Mouse (Mus musculus) left cerebral cortex, postnatal 4 days (tissue): ENCODE data around the gene Ppm1l. TPM values are rescaled to one million over a fixed set of nuclear protein-coding genes. Genes with fewer than 3 reads are reported as not detected.

Experiments used
- DNase-seq: peaks from one replicate; pipeline ENCODE4 v3.0.0-alpha.2; 2022
- intact Hi-C: fragments of 180-260 bp; cut with DNase I; formaldehyde crosslinking; loops from one replicate; pipeline ENCODE4 v1.15.1; 2025
- total RNA-seq, 2 experiments: library from RNA; stranded (reverse); gene quantifications; 2 replicates each; pipeline ENCODE4 v1.2.3; 2021

Ppm1l gene
- total RNA-seq, 2 experiments from 2014 or later = 45.9 to 49.2 TPM

DNA sequence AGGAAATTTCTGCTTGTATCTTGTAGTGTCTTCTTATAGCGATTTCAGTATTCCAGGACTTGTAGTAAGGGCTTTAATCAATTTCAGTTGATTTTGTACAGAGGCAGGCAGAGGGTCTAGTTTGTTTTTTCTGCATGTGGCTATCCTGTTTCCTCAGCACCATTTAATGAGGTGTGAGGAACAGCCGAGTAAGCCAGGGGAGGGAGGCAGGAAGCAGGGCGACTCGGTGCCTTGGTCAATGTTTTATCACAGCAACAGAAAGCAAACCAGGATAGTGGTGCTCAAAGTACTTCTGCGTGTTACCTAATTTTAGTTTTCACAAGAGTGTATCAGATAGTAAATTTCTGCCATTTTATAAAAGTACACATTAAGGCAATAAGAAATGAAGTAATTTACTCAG is 13.2 kb downstream of the Ppm1l start:
- DNase-seq = no peak
- intact Hi-C loops = no loop called here

DNA sequence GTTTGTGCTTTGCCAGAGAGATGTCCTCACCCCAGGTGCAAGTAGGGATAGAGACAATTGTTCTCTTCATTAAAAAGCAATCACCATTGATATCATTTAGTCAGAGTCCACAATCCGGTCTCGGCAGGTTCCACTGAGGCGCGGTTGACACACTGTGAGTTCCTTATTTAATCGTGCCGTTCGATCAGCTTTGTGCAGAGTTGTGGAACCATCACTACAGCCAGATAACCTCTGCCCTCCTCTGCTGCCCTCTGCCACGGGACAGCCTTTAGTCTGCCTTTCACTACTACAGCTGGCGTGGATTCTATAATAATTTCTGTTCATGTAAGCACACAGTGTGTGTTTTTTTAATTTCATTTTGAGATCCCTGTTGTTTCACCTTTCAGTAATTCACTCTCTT is 17.2 kb downstream of the Ppm1l start:
- intact Hi-C loops = no loop called here
- no peak for DNase-seq

DNA sequence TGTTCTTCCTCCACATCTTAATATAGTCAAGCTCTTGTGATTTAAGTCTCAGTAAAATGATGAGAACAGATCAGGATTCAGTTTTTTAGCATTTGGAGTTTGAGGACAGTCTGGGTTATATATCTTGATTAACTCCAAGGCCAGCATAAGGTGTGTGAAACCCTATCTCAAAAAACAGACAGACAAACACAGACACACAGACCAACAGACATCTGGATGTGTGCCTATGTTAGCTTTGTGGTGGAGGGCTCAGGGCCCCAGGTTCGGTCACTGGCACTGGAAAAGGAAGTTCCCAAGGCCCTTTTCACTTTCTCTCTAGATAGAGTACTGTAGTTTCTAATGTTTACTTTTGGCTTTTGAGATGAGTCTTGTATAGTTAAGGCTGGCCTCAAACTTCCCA is 23.8 kb downstream of the Ppm1l start:
- no peak for DNase-seq
- intact Hi-C loops = no loop called here

DNA sequence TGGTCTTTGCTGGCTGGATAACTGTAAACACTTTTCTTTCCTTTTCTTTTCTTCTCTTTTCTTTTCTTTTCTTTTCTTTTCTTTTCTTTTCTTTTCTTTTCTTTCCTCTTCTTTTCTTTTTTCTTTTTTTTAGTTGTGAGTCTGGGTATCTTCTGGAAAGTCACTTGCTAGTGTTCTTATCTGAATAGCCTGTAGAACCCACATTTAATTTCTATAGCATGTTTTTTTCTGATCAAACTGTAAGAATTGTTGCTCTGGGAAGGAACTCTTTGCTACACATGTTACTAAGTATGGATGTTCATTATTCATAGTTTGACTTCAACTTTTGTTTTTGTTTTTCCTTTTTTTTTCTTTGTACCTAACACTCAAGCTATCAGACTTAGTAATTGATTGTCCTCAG is 24.3 kb downstream of the Ppm1l start:
- intact Hi-C loops = no loop called here
- no peak for DNase-seq

DNA sequence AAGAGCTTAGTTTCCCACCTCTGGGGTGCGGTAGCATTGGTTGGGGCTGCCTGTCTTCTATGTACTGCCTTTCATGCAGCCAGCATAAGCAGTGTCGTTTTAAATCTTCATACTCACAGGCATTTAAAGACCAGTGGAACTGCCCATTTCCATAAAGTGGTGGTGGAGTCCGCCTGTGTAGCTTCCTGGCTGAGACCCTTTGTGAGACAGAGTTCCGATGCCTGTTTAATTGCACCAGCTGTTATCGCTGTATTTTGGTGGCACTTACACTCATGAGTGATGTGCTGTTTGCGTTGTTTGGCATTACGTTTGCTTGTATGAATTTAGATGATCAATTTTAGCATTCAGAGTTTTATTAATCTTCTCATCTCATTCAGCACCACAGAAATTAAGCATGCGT is 24.9 kb downstream of the Ppm1l start:
- intact Hi-C loops = no loop called here
- DNase-seq = no peak

DNA sequence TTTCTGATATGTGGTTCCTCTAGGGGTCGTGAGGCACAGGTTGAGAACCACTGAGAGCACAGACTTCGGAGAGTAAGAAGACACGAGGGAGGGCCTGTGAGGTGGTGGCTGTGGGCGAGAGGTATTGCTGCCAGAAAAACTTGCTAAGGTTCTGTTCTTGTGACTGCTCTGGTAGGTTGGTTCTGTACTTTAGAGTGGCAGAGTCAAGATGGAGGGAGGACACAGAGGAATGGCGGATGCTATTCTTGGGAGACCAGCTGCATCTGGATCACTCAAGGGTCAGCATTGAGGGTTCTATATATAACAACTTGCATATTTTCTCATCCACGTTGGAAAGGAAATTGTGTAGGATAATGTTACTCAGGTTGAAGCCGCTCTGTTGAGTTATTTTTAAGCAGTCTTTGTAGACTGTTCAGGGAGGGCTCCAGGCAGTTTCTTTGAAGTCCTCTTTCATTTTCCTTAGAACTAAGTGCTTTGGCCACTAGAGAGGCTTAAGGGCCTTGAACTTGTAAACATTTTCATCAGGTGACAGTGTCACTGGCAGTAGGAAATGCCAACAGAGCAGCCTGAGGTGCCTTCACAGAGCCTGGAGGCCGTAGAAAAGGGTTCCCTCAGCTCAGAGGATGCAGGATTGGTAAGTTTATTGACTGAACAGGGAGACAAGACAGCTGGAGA is 25.7 kb downstream of the Ppm1l start:
- no peak for DNase-seq
- intact Hi-C loops = no loop called here

DNA sequence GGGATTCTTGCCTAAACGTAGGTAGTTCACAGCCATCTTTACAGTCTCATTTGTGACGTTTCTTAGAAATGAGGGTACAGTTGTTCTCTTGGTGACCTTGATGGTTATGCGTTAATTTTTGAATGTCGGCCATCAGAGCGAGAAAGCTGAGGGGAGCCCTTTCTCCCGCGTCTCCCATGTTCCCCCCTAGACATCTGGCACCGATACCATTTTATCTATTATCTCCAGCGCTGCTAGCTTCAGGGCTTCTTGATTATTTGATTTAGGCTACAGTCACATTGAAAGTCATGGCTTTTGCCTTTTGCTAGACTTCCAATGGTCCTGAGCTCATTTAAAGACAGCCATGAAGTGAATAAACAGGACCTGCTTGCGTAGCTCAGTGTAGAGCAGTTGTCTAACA is 26.5 kb downstream of the Ppm1l start:
- intact Hi-C loops = no loop called here
- DNase-seq = no peak

DNA sequence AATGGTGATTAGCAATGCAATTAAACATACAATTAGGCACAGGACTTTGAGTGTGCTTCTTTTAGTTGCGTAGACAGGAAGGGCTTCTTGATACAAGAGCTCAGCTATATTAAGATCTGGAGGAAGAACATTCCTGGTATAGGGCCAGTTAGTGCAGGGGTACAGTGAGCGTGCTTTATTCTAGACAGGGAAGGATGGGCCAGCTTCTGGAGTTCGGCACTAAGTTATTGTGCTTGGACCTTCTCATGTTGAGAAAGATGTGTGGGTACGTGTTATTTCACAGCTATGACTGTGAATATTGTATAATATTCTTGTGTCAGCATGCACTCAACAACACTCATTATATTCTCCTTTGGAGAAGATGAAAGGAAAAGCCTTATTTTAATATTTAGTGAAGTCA is 29.9 kb downstream of the Ppm1l start:
- no peak for DNase-seq
- intact Hi-C loops = no loop called here

DNA sequence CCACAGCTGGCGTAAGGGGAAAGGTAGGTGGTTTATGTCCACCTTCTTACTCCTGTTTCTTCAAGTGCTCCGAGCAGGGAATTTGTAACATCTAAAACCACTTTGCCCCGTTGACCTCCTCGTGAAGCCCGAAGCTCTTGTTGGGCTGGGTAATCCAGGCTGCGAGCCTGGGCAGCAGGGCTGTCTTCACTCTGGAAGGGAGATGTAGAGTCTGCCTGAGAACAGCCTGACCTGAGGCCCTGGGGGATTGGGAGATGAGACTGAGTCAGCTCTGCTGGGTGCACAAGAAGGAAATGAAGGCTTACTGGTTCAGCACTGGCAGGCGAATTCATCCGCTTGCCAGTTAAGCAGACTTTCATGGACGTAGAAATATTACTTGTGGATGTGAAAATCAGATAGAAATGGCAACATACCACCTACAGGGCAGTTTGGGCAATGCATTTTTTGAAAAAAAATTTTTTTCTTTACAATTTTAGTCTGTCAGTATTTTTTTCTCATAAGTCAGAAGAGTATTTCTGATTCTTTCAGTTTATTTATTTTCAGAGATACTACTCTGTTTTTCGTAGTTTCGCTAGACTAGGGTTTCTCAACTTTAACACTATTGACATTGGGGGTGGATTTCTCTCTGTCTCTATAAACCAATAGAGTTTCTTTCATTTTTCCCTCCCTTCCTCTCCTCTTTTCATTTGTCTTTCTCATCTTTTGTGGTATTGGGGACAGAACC is 31.7 kb downstream of the Ppm1l start:
- intact Hi-C loops = no loop called here

DNA sequence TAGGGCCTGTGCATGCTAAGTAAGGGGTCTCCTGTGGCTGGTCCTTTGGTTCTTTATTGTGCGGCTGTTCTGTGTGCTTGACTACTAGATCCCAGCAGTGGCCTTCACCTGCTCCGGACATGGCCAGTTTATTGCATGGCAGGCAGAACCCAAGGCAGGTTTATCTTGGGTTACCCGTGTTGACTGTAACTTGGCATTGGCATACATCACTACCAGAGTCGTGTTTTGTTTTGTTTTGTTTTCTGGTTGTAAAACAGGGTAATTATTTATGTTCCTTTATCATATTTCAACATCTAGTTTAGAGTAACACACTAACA is 32.2 kb downstream of the Ppm1l start:
- intact Hi-C loops = no loop called here
- DNase-seq = no peak

More for the DNA sequence above, 31.7 kb downstream of the Ppm1l start:
- no peak for DNase-seq

DNA sequence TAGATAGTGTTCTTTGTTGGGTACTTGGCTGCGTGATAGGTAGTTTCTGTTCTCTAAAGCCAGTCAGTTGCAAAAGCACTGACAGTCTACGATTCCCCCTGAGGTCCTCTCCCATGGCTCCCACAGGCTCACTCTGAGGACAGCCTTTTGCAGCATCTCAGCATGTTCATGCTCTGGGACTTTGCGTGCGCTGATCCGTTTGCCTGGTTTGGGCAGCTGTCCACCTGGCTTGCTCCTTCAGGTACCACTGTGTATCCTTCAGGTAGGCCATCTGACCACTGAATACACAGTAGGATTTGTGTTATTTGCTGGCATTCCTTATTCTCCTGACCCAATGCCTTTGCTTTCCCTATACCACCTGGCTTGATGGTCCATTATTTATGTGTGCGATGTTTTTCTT is 33.3 kb downstream of the Ppm1l start:
- DNase-seq = peak; percentile 28
- intact Hi-C loops = no loop called here

DNA sequence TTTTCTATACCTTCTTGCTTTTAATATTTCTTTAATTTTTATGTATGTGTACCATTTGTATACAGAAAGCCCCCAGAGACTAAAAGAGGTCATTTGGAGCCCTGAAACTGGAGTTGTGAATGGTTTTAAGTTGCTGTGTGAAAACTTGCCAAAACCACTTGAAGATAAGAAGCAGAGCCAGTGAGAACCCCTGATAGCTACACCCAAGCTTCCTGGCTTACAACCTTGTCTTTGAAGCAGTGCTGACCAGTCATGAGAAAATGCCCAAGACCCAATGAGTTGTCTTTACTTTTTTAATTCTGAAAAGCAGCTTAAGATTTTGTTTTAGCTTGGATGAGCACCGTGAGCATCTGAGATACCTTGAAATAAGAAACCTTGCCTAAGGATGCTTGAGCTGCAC is 35.5 kb downstream of the Ppm1l start:
- intact Hi-C loops = no loop called here
- DNase-seq = no peak

DNA sequence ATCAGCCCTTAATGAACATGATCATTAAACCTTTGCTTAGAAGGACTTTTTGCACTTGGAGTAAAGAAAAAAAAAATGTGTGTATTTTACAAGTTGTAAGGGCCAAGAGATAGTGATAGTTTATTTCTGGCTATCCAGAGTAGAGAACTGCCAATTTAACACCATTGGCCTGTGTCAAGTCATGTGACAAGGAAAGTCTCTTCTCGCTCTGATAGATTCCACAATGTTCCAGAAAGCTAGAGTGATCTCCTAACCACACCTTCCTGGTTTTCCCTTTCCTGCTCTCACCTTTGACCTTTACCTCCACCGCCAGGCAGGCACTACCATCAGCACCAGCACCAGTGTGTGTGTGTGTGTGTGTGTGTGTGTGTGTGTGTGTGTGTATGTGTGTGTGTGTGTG is 38.0 kb downstream of the Ppm1l start:
- no peak for DNase-seq
- intact Hi-C loops = no loop called here

DNA sequence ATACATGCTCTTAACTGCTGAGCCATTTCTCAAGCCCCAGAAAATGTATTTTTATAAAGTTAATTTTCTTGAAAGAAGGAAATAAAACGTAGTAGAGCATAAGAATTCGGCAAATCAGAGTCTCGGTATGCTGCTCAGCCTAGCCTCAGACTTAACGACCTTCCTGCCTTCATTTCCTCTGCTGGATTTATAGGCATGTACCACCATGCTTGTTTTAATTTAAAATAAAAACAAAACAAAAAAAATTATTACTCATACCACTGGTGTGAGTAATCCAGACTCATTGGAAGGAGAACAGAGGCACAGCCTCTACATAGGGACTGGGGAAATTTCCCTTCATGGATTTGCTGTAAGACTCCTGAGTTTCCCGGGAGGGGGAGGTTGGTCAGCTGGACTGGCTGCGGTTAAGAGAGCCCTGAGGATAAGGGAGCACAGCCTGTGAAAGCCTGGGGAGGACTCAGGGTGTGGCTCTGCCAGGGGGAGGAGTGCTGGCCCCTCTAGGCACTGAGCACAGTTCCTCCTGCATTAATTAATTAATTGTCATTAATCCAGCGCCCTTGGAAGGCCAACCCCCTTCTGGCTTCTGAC is 39.5 kb downstream of the Ppm1l start:
- intact Hi-C loops = no loop called here
- no peak for DNase-seq

DNA sequence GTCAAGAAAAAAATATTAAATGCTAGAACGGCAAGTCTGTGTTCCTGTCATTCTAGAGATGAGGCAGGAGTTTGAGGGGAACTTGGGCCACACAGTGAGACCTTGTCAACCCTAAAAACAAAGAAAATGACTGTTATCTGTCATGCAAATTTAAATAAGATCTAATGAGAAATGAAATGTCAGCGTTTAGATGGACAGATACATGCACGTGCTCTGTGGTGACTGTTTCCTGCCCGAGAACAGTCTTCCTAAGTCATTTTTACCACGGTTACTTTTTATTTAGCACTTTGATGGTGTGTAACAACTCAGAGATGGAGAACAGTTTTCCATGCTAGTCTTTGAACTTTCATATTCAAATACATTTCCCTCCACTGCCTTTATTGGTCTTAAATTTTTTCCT is 40.1 kb downstream of the Ppm1l start:
- DNase-seq = no peak
- intact Hi-C loops = no loop called here

DNA sequence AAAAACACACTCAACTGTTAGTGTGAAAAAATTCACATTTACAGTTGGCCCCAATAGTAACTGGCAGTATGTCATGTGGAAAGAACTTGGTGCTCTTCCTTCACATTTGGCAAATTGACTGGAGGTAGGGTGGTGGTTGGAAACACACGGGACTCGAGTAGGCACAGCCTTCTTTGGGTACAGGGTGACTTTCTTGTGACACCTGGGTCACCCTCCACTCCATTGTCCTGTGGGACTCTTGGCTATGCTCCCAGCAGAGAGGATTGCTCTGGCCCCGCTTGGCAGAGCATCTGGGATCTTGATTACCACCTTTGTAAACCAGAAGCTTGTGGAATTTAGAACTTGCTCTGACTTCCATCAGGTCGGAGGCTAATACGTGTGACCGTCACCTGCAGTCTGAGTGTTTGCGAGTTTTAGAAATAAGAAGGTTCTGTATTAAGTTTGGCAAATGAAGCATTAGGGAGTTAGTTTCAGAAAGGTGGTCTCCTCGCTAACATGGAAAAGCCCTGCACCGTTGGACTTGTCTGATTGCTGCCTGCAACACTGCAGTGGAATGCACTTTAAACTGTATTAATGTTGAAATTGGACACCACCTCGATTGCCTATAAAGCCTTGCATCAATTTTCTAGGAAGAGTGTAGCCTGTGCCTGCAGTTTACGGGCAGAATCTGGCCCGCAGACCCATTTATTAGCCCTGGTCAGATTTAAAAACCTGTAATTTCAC is 41.4 kb downstream of the Ppm1l start:
- intact Hi-C loops = no loop called here
- no peak for DNase-seq

DNA sequence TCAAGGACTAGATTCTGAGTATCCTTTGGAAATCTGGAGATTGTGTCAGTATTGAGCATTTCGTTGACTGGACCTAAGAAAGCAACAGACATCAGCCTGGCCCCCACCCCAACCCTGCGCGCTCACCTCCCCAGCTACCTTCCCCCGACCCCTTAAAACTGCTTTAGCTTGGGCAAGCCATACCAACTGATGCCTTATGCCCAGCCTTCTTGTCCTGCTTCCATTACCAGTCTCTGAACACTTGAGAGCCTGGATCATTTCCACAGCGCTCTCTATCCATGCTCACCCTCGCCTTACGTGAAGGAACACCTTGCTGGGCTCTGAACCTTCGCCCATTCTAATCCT is 41.9 kb downstream of the Ppm1l start:
- intact Hi-C loops = no loop called here
- no peak for DNase-seq

DNA sequence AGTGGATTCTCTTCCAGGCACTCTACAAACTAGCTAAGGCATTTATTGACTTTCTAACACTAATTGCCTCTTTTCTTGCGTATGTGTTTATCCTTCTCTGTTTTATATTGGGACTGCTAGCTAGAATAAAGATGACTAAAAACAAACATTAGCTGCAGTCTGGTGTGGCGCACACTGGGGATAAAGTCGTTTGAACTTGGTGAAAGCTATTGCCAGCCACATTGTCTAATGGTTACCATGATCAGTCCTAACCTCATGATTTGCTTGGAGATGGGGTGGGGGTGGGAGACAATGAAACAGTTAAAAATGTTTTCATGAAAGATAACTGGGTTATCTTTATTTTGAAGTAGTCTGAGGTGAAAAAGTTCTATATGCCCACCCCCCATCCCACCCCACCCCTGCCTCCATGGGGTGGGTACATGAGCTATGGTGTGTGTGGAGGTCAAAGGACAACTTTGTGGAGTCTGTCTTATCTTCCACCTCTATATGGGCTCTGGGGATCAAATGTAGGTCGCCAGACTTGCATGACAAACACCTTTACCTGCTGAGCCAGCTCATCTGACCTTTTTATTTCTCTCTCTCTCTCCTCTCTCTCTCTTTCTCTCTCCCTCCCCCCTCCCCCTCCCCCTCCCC is 43.7 kb downstream of the Ppm1l start:
- intact Hi-C loops = no loop called here
- no peak for DNase-seq

DNA sequence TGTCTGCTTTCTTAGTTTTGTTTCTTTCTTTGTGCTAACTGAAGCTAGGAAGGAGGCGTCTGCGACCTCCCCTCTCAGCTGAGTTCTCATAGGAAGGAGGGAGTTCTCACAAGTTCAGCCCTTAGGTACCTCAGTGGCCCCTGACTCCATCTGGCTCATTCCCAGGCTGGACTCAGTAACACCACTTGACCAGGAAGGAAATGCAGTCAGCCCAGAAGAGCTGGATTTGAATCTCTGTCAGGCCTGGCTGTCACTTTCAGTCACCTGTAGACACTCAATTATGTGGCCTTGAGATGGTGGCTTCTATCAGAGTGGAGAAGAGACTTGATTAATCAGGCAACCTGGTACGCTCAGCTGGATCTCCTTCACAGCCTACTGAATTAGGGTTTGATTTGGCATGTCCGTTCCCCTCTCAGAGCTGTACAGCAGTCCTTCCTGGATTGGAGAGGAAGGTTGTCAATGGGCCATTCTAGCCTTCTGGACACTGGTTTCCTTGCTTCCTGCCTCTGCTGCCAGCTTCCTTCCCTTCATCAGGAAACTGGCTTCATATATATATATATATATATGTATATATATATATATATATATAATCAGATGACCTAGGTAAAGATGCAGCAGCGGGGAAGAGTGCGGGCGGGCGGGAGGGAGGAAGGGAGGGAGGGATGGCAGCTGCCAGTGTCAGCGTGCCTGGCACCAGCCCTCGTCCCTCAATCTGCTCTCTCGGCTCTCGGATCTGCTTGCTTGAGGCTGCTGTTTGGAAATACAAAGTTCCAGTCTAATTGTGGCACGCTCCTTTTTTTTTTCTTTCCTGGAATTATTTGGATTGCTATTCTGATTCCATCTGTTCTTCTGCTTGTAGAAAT is 45.1 kb downstream of the Ppm1l start:
- DNase-seq = peak; percentile 74
- intact Hi-C loops = no loop called here

DNA sequence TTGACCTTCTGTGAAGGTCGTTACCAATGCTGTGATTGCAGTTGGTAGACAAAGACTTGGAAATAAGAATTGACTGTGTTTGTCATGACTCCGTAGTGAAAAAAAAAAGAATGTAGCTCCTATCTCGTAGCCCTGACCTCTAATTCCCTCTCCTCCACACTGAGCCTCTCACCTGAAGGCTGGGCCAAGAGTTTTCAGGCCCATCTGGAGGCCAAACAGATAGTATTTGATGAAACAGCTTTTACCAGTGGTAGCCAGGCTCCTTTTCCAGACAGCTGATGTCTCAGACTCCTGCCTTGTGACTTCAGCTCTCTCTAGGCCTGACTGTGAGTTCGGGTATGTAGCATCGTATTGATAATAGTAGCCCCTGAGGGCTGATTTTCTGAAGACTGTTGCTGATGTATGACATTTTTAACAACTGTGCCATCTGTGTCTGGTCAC is 45.7 kb downstream of the Ppm1l start:
- DNase-seq = peak; percentile 29
- intact Hi-C loops = no loop called here

DNA sequence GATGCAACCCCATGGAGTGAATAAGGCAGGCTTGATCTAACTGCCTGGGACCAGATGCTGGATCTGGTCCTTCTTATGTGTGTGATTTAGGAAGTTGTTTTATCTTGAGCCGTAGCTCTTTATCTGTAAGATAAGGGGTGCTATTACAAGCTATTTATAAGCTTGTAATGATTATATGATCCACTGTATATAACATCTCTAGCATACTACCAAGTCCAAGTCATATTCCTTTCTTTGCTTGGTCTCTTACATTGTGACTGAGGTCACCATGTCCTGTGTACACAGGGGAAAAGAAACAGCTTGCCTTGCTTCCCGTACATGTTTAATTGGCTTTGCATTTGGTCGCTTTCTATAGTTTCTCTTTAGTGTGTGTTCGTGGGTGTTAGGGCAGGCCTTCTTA is 46.2 kb downstream of the Ppm1l start:
- intact Hi-C loops = no loop called here
- DNase-seq = no peak
